Mouse (Mus musculus) forebrain, embryonic 14.5 days (tissue): ENCODE data around the gene Tenm2. TPM values are rescaled to one million over a fixed set of nuclear protein-coding genes. Genes with fewer than 3 reads are reported as not detected.

Experiments
- ATAC-seq: fragments of 200-750 bp; cut with Nextera tagmentation; 2 replicates; pipeline ENCODE4 v1.8.0; 2017; ENCODE audit warnings: mild to moderate bottlenecking, moderate library complexity
- DNase-seq: peaks from one replicate; pipeline ENCODE4 v3.0.0-alpha.2; 2015; ENCODE audit warnings: low spot score
- H3K27ac ChIP-seq: fragments of 300-500 bp; sonication (generic); 2 replicates; pipeline ENCODE4 v1.5.1; 2014; ENCODE audit warnings: low read depth, mild to moderate bottlenecking, control low read depth, low read length, moderate library complexity
- H3K27me3 ChIP-seq: fragments of 300-500 bp; sonication (generic); replicated peaks from 2 replicates; pipeline ENCODE4 v1.6.1; 2014; ENCODE audit warnings: low read length, control low read depth, mixed read lengths; ENCODE audit not compliant: control insufficient read depth, insufficient read depth
- H3K36me3 ChIP-seq: fragments of 300-500 bp; sonication (generic); 2 replicates; pipeline ENCODE4 v1.6.1; 2014; ENCODE audit warnings: low read length, control low read depth; ENCODE audit not compliant: control insufficient read depth, insufficient read depth
- H3K4me1 ChIP-seq: fragments of 300-500 bp; sonication (generic); 2 replicates; pipeline ENCODE4 v1.6.1; 2014; ENCODE audit warnings: antibody characterized with exemption, low read length, control low read depth; ENCODE audit not compliant: control insufficient read depth, insufficient read depth
- H3K4me2 ChIP-seq: fragments of 300-500 bp; sonication (generic); 2 replicates; pipeline ENCODE4 v1.6.1; 2014; ENCODE audit warnings: mild to moderate bottlenecking, control low read depth, low read length
- H3K4me3 ChIP-seq: fragments of 300-500 bp; sonication (generic); 2 replicates; pipeline ENCODE4 v1.5.1; 2014; ENCODE audit warnings: low read depth, low read length, control low read depth
- H3K9ac ChIP-seq: fragments of 300-500 bp; sonication (generic); 2 replicates; pipeline ENCODE4 v1.6.1; 2014; ENCODE audit warnings: mild to moderate bottlenecking, low read length, control low read depth, moderate library complexity
- H3K9me3 ChIP-seq: fragments of 300-500 bp; sonication (generic); replicated peaks from 2 replicates; pipeline ENCODE4 v1.6.1; 2016; ENCODE audit warnings: low read length, control low read depth, mixed read lengths; ENCODE audit not compliant: control insufficient read depth
- WGBS: fragments of 180-500 bp; shearing (Covaris S2); extraction: QIAGEN DNeasy Blood & Tissue Kit; methylation state at CpG from one replicate; pipeline ENCODE4 v1.1.7; 2014; 5-methylcytosine and 5-hydroxymethylcytosine counted together
- polyA plus RNA-seq: library from polyadenylated mRNA; unstranded; fragments of >200 nt; fragmentation: Nextera tagmentation; extraction: Ambion mirVana; gene quantifications from 2 replicates; pipeline ENCODE4 v1.2.1, GENCODE M21; 2014

Tenm2 gene
- polyA plus RNA-seq, 1 experiment from 2014 or later, result 16.0 TPM

DNA sequence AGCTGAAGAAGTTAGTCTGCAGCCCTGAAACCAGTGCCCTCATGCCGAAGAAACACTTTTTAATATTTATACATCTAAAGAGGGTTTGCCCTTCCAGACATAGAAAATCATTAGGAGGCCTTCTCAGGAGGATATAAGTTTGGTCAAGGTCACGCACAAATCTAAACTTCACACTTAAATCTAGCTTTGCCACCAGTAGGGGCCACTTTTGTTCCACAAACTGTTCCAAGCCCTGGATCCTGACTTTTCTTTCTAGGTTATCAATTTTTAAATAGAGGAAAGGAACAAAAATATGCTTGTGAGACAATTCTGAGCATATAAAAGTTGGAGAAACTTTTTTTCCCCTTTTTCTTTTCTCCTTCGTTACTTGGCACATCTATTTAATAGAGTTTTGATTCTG is 989.6 kb downstream of the Tenm2 start:
- no peak for DNase-seq
- Histone ChIP-seq H3K9me3 (no peaks in the 10 kb centered on the region), H3K27ac (no peak overlapping the region), H3K36me3 (no peaks in the 10 kb centered on the region), H3K4me1 (peaks cover 28% of the 10 kb centered on the region), H3K4me2 (no peak overlapping the region), H3K4me3 (no peak overlapping the region), H3K27me3 (no peaks in the 10 kb centered on the region), H3K9ac (no peak overlapping the region)
- 82% methylated on average over 3 of the region's 3 CpGs for WGBS
- no peak for ATAC-seq

DNA sequence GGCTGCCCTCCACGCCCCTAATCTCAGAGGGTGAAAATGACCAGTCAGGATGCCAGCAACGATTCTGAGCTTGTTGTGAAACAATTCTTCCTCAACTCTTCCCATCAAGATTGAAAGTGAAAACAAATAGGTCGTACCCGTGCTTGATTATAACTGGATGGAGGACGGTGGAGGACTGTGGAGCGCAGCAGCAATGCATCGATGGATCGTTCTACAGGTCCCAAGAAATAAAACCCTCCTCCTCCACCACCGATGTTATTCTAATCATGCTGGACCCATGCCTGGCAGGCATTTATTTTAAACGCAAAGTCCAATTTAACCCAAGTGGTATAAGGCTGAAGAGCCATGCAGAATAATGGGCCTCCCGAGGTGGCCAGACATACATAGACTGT is 991.3 kb downstream of the Tenm2 start:
- DNase-seq (no peak), ATAC-seq (no peak)
- Histone ChIP-seq H3K27me3 (no peaks in the 10 kb centered on the region), H3K4me2 (no peak overlapping the region), H3K4me3 (no peak overlapping the region), H3K27ac (peak overlapping the region; percentile 65), H3K9me3 (no peaks in the 10 kb centered on the region), H3K9ac (no peak overlapping the region), H3K36me3 (no peaks in the 10 kb centered on the region), H3K4me1 (peaks cover 25% of the 10 kb centered on the region)
- WGBS, result 83% methylated on average over 11 of the region's 11 CpGs

DNA sequence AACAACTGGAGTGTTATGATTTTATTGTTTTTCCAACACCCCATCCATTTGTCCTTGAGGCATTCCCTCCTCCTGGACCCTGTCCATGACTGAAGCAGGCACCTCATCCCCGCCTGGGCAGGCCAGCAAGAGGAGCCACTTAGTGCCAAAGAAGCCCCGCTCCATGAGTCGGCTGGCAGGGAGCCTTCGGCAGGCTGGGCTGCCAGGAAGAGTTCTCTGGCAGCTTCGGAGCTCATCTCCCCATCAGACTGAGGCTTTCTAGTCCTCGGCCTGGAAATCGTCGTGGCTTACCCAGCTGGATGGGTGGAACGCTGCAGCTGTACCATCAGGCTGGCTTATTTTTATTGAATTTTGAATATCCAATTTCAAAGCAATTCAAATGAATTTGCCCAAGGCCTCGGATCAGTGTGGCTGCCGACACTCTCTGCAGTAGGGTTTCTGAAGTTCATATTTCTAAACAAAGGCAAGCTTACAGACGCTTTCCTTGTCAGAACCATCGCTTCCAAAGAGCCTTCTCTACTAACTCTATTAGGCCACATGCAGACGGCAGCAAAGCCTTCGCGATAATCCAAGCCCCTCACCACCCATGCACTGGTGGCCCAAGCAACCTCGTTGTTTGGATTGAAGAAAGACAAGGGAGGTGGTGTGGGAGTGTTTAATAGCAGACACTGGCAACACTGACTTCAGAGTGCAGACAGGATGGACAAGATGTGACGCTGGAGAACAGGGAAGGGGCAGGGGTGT is 991.8 kb downstream of the Tenm2 start:
- Histone ChIP-seq H3K36me3 (no peaks in the 10 kb centered on the region), H3K4me3 (no peak overlapping the region), H3K27ac (peak overlapping the region; percentile 65), H3K9ac (no peak overlapping the region), H3K9me3 (no peaks in the 10 kb centered on the region), H3K27me3 (no peaks in the 10 kb centered on the region), H3K4me2 (no peak overlapping the region), H3K4me1 (peaks cover 25% of the 10 kb centered on the region)
- 61% methylated on average over 18 of the region's 18 CpGs for WGBS
- peak; percentile 71; the same call in 1 of the 2 replicates for ATAC-seq
- peak; percentile 82 for DNase-seq

DNA sequence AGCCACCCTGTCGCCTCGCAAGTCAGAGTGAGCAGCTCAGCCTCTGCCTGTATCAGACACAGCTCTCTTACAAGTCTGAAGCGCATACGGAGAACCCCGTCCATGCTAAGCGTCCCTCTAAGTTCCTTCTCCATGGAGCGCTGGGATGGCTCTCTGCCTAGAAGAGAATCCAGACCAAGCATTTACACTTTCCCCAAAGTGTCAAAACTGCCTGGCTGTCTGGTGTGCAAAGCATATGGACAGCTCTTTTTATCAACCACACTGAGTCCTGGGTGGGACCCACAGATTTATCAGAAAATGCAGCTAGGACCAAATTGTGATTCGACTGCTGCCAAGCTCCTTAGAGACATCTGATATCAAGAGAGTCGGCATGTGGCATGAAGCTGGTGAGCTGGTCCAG is 996.9 kb downstream of the Tenm2 start:
- WGBS, result 72% methylated on average over 9 of the region's 9 CpGs
- peak; percentile 54; the same call in 1 of the 2 replicates for ATAC-seq

DNA sequence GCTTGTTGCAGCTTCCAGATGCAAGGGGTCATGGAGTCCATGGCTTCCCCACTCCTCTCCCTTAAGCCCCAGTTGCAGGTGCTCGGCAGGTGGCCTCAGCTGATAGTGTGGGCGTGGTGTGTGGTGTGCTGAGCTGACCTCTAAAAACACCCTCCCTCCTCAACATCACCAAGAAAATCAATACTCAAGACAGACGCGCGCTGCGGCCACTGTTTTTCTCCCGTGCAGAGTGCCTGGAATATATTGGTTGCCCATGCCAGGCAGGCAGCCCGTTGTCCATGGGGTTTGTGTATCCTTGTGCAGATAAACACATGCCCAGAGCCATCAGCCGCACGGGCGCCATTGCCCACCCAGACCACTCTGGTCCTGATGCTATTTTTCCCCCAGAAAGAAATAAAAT is 1007.1 kb downstream of the Tenm2 start:
- Histone ChIP-seq H3K9me3 (no peaks in the 10 kb centered on the region), H3K4me1 (peaks cover 4% of the 10 kb centered on the region; the same call in 1 of the 2 replicates), H3K27ac (no peak overlapping the region), H3K36me3 (no peaks in the 10 kb centered on the region), H3K27me3 (no peaks in the 10 kb centered on the region), H3K9ac (no peak overlapping the region), H3K4me2 (no peak overlapping the region), H3K4me3 (no peak overlapping the region)
- DNase-seq (no peak), ATAC-seq (no peak)
- 84% methylated on average over 11 of the region's 11 CpGs for WGBS

More for the DNA sequence above, 996.9 kb downstream of the Tenm2 start:
- Histone ChIP-seq H3K36me3 (no peaks in the 10 kb centered on the region), H3K4me2 (no peak overlapping the region), H3K9me3 (no peaks in the 10 kb centered on the region), H3K27me3 (no peaks in the 10 kb centered on the region), H3K9ac (no peak overlapping the region), H3K4me1 (peaks cover 16% of the 10 kb centered on the region; the same call in 1 of the 2 replicates), H3K27ac (no peak overlapping the region), H3K4me3 (no peak overlapping the region)
- peak; percentile 54 for DNase-seq

DNA sequence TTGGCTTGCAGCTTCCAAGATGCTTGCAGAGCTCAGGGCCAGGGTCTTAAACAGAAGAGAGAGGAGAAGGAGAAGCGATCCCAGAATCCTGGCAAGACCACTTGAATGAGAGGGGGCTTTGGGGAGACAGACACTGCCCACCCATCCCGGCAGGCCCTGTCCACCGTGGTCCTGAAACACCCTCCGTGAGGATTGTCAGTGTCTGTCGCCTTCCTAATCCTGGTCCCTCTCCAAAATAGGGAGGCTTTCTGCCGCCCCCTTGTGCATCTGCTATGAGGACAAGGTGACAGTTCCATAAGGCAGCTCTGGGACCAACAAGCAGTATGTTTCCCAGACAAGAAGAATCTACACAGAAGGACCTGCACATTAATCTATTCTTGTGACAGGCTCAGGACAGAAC is 1007.6 kb downstream of the Tenm2 start:
- no peak overlapping the region for H3K9ac ChIP-seq
- H3K4me3 ChIP-seq, result no peak overlapping the region
- H3K4me1 ChIP-seq, result peaks cover 7% of the 10 kb centered on the region; the same call in 1 of the 2 replicates
- 74% methylated on average over 6 of the region's 6 CpGs for WGBS
- ATAC-seq (no peak), DNase-seq (no peak)
- H3K36me3 ChIP-seq, result no peaks in the 10 kb centered on the region
- no peaks in the 10 kb centered on the region for H3K9me3 ChIP-seq
- no peak overlapping the region for H3K27ac ChIP-seq
- H3K4me2 ChIP-seq, result no peak overlapping the region
- no peaks in the 10 kb centered on the region for H3K27me3 ChIP-seq

DNA sequence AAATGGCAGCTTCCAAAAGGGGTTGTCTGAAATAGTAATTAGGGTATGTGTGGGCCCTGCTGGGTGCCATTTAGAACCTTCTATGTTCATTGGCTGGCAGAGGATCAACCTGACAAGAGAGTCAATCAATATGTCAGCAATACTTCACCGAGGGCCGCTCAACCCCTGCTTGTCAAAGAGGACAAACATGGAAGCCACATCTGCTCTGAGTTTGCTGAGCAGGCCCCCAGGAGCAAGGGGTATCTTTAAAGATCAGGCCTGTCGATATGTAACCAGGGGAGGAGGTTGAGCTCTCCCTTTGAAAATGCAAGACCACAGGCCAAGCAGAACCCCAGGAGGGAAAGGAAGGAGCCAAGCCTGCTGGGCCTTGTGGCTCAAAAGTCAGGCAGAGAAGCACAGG is 1009.7 kb downstream of the Tenm2 start:
- ATAC-seq (no peak), DNase-seq (no peak)
- Histone ChIP-seq H3K9me3 (no peaks in the 10 kb centered on the region), H3K4me1 (peaks cover 21% of the 10 kb centered on the region), H3K27ac (no peak overlapping the region), H3K36me3 (no peaks in the 10 kb centered on the region), H3K4me2 (no peak overlapping the region), H3K27me3 (no peaks in the 10 kb centered on the region), H3K9ac (no peak overlapping the region), H3K4me3 (no peak overlapping the region)
- WGBS, result 16% methylated on average over 3 of the region's 3 CpGs

DNA sequence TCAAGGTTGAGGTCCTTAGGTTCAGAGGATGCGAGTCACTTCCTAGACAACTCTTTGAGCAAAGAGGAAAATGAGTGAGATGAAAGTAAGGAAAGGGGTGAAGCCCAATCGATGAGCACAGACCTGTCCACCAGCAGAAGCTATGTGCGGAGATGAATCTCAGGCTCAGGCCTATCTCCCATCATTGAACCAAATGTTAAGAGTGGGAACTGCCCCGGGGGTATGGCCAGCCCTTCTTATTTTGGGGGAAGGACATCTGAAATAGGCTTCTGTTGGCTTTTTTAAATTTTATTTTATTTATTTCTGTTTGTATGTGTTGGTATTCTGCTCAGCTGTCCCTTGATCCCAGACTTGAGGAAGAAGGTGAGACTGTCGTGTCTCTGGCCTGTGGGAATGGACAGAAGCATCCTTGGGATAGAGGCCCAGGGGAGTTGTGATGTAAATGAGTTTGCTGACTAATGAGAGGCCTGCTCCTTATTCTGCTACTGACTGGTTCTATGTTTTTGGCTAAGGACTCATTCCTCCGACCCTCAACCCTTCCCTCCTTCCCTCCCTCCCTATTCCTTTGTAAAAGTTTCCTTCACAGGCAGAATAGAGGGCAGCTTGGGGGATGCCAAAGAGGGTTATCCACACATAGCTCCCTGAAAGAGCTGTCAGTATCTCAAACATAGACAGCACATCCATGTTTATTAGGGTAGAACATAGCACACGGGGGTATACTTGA is 1011.9 kb downstream of the Tenm2 start:
- no peak overlapping the region for H3K4me2 ChIP-seq
- DNase-seq, result no peak

DNA sequence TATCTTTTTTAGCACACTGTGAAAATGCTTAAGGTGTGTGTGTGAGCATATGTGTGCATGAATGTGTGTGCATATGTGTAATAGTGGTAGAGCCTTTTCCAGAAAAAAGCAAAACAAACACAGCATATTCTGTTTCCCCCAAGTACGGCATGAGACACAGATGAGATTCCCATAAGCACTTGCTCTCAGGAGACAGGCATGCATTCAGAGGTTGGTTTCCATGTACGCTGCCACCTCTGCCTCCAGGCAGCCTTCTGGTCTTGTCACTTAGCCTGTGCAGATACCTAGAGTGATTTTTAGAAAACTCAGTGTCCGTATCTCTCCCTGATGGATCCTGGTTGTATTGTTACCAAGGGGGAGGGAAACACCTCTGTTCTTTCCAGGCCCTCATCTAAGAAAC is 1013.7 kb downstream of the Tenm2 start:
- ATAC-seq (no peak), DNase-seq (no peak)
- 66% methylated on average over 3 of the region's 3 CpGs for WGBS
- Histone ChIP-seq H3K4me3 (no peak overlapping the region), H3K36me3 (no peaks in the 10 kb centered on the region), H3K9ac (peak overlapping the region; percentile 25; the same call in 1 of the 2 replicates), H3K4me2 (no peak overlapping the region), H3K27me3 (no peaks in the 10 kb centered on the region), H3K9me3 (no peaks in the 10 kb centered on the region), H3K27ac (no peak overlapping the region), H3K4me1 (peaks cover 29% of the 10 kb centered on the region)

More for the DNA sequence above, 1011.9 kb downstream of the Tenm2 start:
- Histone ChIP-seq H3K4me3 (no peak overlapping the region), H3K4me1 (peaks cover 29% of the 10 kb centered on the region), H3K9me3 (no peaks in the 10 kb centered on the region), H3K27me3 (no peaks in the 10 kb centered on the region), H3K36me3 (no peaks in the 10 kb centered on the region), H3K27ac (no peak overlapping the region), H3K9ac (no peak overlapping the region)
- WGBS, result 64% methylated on average over 7 of the region's 7 CpGs
- no peak for ATAC-seq
